Mouse (Mus musculus) skeletal muscle tissue, adult 2 months (tissue): ENCODE measurements around the gene Tigit.

Experiments
- DNase-seq: peaks from one replicate; pipeline ENCODE4 v3.0.0-alpha.2; 2012; ENCODE audit warnings: low read depth, low spot score

Gene Tigit

GRCm38 (mm10) chr16:43620359-43620758 lies 43.6 kb downstream of the Tigit start:
- DNase-seq, result no peak

GRCm38 (mm10) chr16:43619277-43619676 lies 44.7 kb downstream of the Tigit start:
- DNase-seq, result no peak

- DNase-seq, result no peak
Measured at GRCm38 (mm10) chr16:43618286-43618685, 45.7 kb downstream of the Tigit start.

- no peak for DNase-seq
Measured at GRCm38 (mm10) chr16:43617346-43617745, 46.6 kb downstream of the Tigit start.

- peak; percentile 50 for DNase-seq
Measured at GRCm38 (mm10) chr16:43616348-43616747, 47.6 kb downstream of the Tigit start.

- peak; percentile 55 for DNase-seq
Measured at GRCm38 (mm10) chr16:43610375-43610774, 53.6 kb downstream of the Tigit start.

- no peak for DNase-seq
Measured at GRCm38 (mm10) chr16:43608066-43608465, 55.9 kb downstream of the Tigit start.

GRCm38 (mm10) chr16:43607086-43607485 lies 56.9 kb downstream of the Tigit start:
- no peak for DNase-seq

GRCm38 (mm10) chr16:43604399-43605013 lies 59.4 kb downstream of the Tigit start:
- no peak for DNase-seq

GRCm38 (mm10) chr16:43603591-43604141 lies 60.3 kb downstream of the Tigit start:
- DNase-seq, result no peak

- DNase-seq, result no peak
Measured at GRCm38 (mm10) chr16:43602573-43602972, 61.4 kb downstream of the Tigit start.

- no peak for DNase-seq
Measured at GRCm38 (mm10) chr16:43599707-43600106, 64.2 kb downstream of the Tigit start.
